Mouse (Mus musculus) spleen, adult 2 months (tissue): ENCODE data around the gene Ptpdc1.

Source experiments
- CTCF ChIP-seq: fragments of 200-500 bp; IDR thresholded peaks from 2 replicates; pipeline ENCODE4 v1.5.1; 2011; ENCODE audit warnings: mild to moderate bottlenecking, inconsistent platforms; ENCODE audit not compliant: insufficient read depth, insufficient read length, insufficient replicate concordance; ENCODE audit errors: extremely low read depth
- POLR2A ChIP-seq: fragments of 200-500 bp; IDR thresholded peaks from 2 replicates; pipeline ENCODE4 v1.6.1; 2011; ENCODE audit warnings: low read depth, low read length, inconsistent platforms

DNA sequence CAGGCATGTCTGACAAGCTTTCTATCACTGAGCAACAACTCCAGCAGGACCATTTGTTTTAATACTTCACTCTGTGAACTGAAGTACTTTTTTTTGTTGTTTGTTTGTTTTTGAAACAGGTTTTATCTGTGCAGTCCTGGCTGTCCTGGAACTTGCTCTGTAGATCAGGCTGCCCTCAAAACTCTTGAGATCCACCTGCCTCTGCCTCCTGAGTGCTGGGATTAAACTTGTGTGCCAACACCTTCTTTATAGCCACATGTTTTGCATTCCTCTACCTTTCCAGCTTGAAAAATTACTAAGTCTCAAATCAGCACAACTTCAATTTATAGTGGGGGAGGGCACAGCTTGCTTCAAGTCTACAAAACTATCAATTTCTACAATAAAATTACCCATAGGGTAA is 81.1 kb downstream of the Ptpdc1 start:
- no peak for TF ChIP-seq POLR2A
- TF ChIP-seq CTCF: no peak
